Mouse (Mus musculus) frontal cortex, postnatal 25 days (tissue): ENCODE results near the gene Cenpu.
"Not testable (repeated sequence)": the region's sequence is repeated elsewhere in the genome, so short reads cannot be mapped to it uniquely, and the experiment has no call there.

ENCODE experiments used
- DNase-seq, 2 experiments: peaks; one replicate each; pipeline ENCODE4 v3.0.0; 2022; ENCODE audit warnings: low spot score in 2 of 2

The Cenpu gene

DNA sequence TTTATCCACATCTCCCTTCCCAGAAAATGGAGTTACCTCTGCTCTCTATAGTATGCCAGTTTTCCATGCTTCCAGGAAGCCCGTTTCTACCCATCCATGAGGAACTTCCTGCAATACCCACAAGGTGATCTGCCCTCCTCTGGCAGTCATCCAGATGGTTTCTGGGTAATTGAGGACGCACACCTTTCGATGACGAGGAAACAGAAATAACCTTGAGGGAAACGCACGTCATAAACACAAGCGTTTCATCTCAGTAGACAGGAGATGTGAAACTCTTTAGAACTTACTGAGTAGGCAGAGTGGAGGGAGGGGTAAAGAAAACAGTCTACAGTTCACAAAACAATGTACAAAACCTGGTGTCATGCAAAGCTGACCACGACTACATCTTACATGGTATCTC is 1.8 kb upstream of the Cenpu start:
- DNase-seq: no peak

DNA sequence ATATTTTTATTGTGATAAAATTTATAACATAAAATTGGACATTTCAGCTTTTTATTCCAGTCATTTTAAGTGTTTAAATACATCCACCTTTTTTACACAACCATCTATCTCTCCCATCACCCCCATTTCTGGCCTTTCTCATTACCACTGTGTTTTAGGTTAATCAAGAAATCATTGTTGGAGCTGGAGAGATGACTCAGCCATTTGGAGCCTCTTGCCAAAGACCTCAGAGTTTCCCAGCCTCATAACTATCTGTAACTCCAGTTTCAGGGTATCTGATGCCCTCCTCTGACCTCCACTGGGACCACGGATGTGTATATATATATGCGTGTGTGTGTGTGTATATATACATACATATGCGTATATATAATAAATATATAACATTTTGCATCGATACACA is 799 bp upstream of the Cenpu start:
- DNase-seq: no peak

GRCm38 (mm10) chr8:46552441-46552765 is 575 bp downstream of the Cenpu start:
- no peak for DNase-seq

- no peak for DNase-seq
These were observed 7.6 kb downstream of the Cenpu start for GRCm38 (mm10) chr8:46559428-46559827.

GRCm38 (mm10) chr8:46562333-46562732 is 10.5 kb downstream of the Cenpu start:
- no peak for DNase-seq

GRCm38 (mm10) chr8:46566914-46567529 is 15.2 kb downstream of the Cenpu start:
- peak; percentile 62 to 72 for DNase-seq

- no peak for DNase-seq
These were observed 16.1 kb downstream of the Cenpu start for GRCm38 (mm10) chr8:46567946-46568345.

GRCm38 (mm10) chr8:46568942-46569341 is 17.1 kb downstream of the Cenpu start:
- DNase-seq: no peak

DNA sequence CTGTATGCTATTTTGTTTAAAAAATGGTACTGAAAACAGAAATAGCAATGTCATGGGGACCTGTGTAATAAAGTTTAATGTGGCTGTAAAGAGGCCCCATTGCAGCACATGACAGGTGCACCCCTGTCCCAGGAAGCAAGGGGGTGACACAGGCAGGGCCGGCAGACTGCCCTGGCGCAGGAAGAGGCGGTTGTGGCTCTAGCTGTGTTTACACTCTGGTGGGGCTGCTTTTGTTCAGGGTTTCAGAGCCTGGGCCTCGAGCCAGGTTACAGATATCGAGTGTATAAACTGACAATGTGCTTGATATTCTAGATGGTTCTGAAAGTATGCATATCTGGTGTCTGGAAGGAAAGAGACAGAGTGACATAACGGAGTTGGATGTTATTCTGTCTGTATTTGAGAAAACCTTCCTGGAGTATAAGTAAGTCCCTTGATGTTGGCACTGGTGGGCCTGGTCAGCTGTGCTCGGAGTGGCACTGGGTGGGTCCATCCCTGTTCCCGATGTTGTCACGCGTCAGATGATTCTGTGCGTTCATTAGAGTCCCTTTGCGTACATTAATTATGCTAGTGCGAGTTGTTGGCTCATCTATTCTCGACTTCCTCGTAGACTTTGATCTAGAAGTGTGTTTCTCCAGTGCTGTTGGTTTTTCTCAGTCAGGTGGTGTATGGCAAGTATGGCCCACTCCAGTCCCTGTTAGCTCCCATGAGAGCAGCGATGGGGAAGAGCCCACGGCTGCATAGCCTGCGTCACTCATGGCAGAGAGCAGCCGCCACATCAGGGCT is 18.0 kb downstream of the Cenpu start:
- DNase-seq: no peak

DNA sequence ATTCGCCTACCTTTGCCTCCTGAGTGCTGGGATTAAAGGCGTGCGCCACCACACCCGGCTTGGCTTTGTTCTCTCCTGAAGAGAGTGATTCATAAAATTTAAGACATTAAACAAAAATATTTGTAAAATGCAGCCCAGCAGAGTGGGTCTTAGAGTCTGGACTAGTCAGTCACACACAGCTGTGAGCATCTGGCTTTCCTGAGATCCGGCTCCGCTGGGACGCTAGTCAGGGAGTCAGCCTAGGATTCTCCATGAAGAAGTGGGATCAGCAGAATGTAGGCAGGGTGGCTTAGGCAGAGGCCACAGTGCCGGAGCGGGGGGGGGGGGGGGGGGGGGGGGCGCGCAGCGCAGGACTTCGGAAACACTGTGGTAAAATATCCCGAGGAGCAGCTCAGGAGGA is 18.8 kb downstream of the Cenpu start:
- DNase-seq: no peak

- DNase-seq: no peak
These were observed 21.6 kb downstream of the Cenpu start for GRCm38 (mm10) chr8:46573446-46573845.

- no peak for DNase-seq
These were observed 22.1 kb downstream of the Cenpu start for GRCm38 (mm10) chr8:46573964-46574363.

GRCm38 (mm10) chr8:46578794-46579193 is 27.0 kb downstream of the Cenpu start:
- no peak for DNase-seq

- not testable (repeated sequence) for DNase-seq
These were observed 32.5 kb downstream of the Cenpu start for GRCm38 (mm10) chr8:46584328-46584727.

DNA sequence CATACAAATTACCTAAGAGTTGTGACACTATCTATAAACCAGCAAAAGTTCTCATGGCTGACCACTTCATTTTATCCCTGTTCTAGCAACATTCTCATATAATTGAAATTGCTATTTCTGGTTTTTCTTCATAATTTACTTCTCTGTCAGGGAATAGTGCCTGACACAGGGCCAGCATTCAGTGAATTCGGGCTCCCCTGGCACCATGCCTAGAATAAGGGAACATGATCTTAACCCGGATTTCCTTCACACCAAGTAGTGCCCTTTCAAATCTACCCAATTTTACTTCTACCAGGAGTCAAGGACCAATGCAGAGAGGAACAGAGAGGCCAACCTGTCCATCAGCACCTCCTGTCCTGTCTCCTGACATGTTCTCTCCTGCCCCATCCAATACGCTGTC is 33.7 kb downstream of the Cenpu start:
- no peak for DNase-seq

DNA sequence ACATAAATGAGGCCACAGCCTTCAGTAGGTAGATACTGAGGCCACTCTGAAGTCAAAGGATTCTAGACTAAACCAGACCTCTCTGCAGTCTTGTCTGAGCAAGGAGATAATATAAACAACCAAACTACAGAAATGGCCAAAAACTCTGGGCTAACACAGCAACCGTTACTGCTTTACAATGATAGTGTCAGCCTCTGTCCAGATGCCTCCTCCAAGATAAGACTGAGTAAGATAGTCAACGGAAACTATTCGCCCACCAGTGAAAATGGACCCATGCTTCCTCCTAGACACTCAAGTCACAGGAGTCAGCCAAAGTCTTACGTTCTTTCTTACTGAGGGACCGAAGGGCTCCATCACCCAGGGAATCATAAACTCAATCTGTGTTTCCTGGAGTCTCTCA is 36.1 kb downstream of the Cenpu start:
- DNase-seq: no peak

DNA sequence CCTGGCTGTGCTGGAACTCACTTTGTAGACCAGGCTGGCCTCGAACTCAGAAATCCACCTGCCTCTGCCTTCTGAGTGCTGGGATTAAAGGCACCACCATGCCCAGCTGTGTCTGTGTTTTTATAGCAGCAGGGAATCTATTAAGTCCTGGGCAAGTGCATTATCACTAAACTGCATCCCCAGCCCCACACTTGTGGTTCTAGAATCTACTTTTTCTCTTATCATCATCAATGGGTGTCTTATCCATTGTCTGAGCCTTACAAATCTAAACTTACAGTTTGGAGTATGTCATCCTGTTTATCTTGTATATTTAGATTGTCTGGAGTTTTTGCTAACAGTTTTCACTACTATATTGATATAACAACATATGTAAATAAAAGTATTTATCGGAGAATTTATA is 36.8 kb downstream of the Cenpu start:
- DNase-seq: no peak

DNA sequence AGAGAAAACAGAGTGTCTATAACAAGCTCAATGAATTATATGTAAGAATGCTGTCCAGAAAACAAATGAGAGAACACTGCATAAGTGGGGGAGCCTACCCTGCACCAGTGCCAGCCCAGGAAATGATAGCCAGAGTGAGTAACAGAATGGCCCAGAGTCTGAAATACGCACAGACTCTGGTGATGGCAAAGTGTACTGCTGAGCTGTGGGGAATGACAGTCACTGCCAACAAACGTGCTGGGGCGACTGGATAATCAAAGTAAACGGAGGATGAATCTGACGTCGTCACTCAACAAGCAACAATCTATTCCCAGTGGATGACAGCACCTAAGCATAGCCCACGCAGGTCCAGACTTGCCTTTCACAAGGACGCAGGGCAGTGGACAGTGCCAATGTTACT is 41.2 kb downstream of the Cenpu start:
- DNase-seq: no peak

- no peak for DNase-seq
These were observed 41.9 kb downstream of the Cenpu start for GRCm38 (mm10) chr8:46593772-46594171.

DNA sequence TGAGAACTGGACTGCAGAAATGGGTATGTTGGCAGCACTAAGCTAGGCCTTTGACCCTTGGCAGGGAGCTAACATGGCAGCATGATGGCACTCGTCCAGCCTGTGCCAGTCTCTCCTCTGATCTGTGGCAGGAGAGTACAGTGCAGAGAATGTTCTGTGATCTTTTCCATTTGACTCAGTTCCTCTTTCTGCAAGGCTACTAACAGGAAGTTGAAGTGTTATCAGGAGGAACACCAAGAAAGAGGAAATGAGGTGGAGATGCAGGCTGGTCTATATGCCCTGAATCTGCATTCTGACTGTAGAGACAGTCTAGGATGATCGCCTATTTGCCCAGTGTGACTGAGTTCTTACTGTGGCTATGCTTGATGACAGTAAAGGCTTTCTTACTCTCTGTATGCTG is 43.8 kb downstream of the Cenpu start:
- DNase-seq: no peak

DNA sequence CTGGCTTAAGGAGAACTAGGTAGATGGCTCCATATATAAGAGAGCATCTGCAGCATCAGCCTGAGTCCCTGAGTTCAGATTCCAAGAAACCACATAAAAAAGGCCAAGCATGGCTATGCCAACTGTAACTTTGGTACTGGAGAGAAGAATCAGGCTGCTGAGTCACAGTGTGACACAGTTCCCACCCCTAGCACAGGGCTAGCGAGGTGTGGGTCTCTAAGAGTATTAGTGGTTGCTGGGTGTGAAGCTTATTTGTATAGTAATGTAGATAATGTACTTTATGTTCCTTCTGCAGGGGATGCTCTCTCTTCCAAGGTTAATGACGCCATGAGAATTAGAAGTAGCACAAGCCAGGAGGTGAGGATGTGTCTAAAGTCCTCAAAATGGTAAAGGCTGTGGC is 44.7 kb downstream of the Cenpu start:
- DNase-seq: no peak

DNA sequence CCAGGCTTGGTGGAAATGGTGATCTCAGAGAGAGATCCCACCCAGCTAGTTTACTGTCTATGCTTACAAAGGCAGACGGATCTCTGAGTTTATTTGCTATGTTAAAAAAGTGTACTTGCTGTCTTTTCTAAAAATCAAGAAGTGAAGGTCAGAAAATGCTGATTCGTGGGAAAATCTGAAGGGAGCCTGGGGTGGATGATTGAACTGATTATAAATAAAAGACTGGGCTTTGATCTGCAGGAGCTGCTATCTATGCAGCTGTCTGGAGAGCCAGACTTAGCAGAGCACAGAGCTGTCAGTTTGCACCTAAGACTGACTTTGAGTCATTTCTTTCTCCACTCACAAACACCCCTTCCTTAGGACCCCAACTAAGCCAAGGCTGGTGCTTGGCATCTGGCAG is 45.6 kb downstream of the Cenpu start:
- DNase-seq: no peak

GRCm38 (mm10) chr8:46598114-46598513 is 46.3 kb downstream of the Cenpu start:
- DNase-seq: no peak

GRCm38 (mm10) chr8:46598753-46599152 is 46.9 kb downstream of the Cenpu start:
- DNase-seq: no peak
